In the genomic region with DNA sequence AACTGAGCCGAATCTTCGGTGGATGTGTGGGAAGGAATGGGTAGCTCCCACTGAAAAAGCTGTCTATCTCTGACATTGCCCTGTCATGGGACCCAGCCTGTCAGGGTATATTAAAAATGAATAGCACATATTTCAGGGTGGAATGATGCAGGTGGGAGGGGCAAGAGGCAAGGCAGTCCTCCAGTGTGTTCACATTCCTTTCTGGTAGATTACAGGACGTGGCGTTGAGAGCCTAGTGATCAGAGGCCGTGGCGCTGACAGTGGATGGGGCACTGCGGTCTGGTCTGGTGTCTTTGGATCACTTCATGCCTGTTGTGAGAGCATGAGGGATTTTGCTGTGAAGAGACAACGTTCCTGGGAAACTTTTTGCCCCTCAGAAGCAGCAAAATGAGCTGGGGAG, we compare ENCODE assay signal across 20 mouse cellular contexts.
DNase-seq lines count a peak whose midpoint lies in the region; ATAC-seq and TF ChIP-seq lines count a peak whose summit lies in the region.
"Had no signal": no experiment of that assay in that cellular context is flagged by ENCODE, and none has a peak within 500 bp of the region (broad histone marks: within the 10 kb centered on the region; RNA-seq: fewer than 3 reads in every experiment).

No protein-coding gene starts in this region.

- 26% methylated on average over 8 of the region's 8 CpGs for WGBS in heart, embryonic 15.5 days
- WGBS in heart, adult 2 months: 60% methylated on average over 8 of the region's 8 CpGs
- WGBS in embryonic facial prominence, embryonic 15.5 days: 49% methylated on average over 8 of the region's 8 CpGs
- 43% methylated on average over 8 of the region's 8 CpGs for WGBS in lung, embryonic 16.5 days

- peaks cover 55% of the 10 kb centered on the region for H3K4me1 ChIP-seq in heart, embryonic 15.5 days (replicated peaks)
- peaks cover 8% of the 10 kb centered on the region for H3K4me1 ChIP-seq in heart, adult 2 months (ENCODE audit: control insufficient read depth, insufficient read depth, low read length)
- H3K4me1 ChIP-seq in embryonic facial prominence, embryonic 15.5 days: peaks cover 60% of the 10 kb centered on the region
- H3K4me1 ChIP-seq in lung, embryonic 16.5 days (replicated peaks; ENCODE audit: control insufficient read depth, insufficient read depth, low read length): peaks cover 56% of the 10 kb centered on the region

- peak; percentile 74; the same call in 1 of the 2 replicates for ATAC-seq in heart, embryonic 15.5 days (replicated peaks; ENCODE audit: insufficient number of reproducible peaks, insufficient read depth, low FRiP score, low read depth)
- peak; percentile 33 for ATAC-seq in Patski
- no peak for ATAC-seq in embryonic facial prominence, embryonic 15.5 days (ENCODE audit: insufficient number of reproducible peaks, low FRiP score, low TSS enrichment, low read depth)
- 0 out of 2 replicates have a peak, but pooled peaks have one; percentile 24 for ATAC-seq in lung, embryonic 16.5 days (ENCODE audit: low read depth)
- ATAC-seq in megakaryocyte progenitor cell, adult 5-6 weeks (replicated peaks; ENCODE audit: poor library complexity): no peak
- ATAC-seq: forebrain, postnatal 0 days; intestine, embryonic 16.5 days; liver, postnatal 0 days had no signal

- no peak for TF ChIP-seq POLR2A in heart, adult 2 months (IDR thresholded peaks at IDR 0.05; ENCODE audit: insufficient read depth, low read depth, low read length)

- intact Hi-C loops in heart, adult 2 months (cut with DNase I): no loop called here

- no peaks in the 10 kb centered on the region for H3K36me3 ChIP-seq in heart, embryonic 15.5 days
- no peaks in the 10 kb centered on the region for H3K36me3 ChIP-seq in heart, adult 2 months (ENCODE audit: control insufficient read depth, insufficient read depth, low read length)
- peaks cover 5% of the 10 kb centered on the region; the same call in 1 of the 2 replicates for H3K36me3 ChIP-seq in embryonic facial prominence, embryonic 15.5 days
- H3K36me3 ChIP-seq in lung, embryonic 16.5 days (ENCODE audit: control insufficient read depth, insufficient read depth, low read length): peaks cover 6% of the 10 kb centered on the region; the same call in 1 of the 2 replicates
- H3K36me3 ChIP-seq: stomach, embryonic 15.5 days had no signal

- peak overlapping the region; percentile 66 for H3K27ac ChIP-seq in heart, embryonic 15.5 days
- no peak overlapping the region for H3K27ac ChIP-seq in heart, adult 2 months
- H3K27ac ChIP-seq in embryonic facial prominence, embryonic 15.5 days (replicated peaks): peak overlapping the region; percentile 11; the same call in 1 of the 2 replicates
- peak overlapping the region; percentile 18; the same call in 1 of the 2 replicates for H3K27ac ChIP-seq in lung, embryonic 16.5 days (ENCODE audit: low read length)
- H3K27ac ChIP-seq: gastrocnemius, adult 2 months; hindbrain, embryonic 15.5 days; limb, embryonic 15.5 days; midbrain, embryonic 10.5 days; stomach, embryonic 15.5 days had no signal

- 0 out of 2 replicates have a peak, but pooled peaks cover 2% of the 10 kb centered on the region for H3K79me2 ChIP-seq in heart, adult 2 months (replicated peaks; ENCODE audit: control insufficient read depth, insufficient read depth, low read length)

- POLR2A ChIA-PET in Patski (lab: Charles Lee): no interaction called here

- no peak overlapping the region for H3K9ac ChIP-seq in heart, embryonic 15.5 days
- no peak overlapping the region for H3K9ac ChIP-seq in heart, adult 2 months (ENCODE audit: low read depth, low read length)
- no peak overlapping the region for H3K9ac ChIP-seq in embryonic facial prominence, embryonic 15.5 days
- H3K9ac ChIP-seq in lung, embryonic 16.5 days (ENCODE audit: low read length): no peak overlapping the region
- H3K9ac ChIP-seq: forebrain, postnatal 0 days; hindbrain, embryonic 15.5 days; limb, embryonic 15.5 days; liver, postnatal 0 days; stomach, embryonic 15.5 days had no signal

- in situ Hi-C loops in Patski (cut with MboI; ENCODE audit: low pct_unique_long_range_greater_than_20kb): no loop called here

- TF ChIP-seq CTCF in heart, adult 2 months (IDR thresholded peaks at IDR 0.05): no peak
- TF ChIP-seq CTCF in Patski (IDR thresholded peaks at IDR 0.05): no peak

- TF ChIP-seq EP300 in heart, adult 2 months (IDR thresholded peaks at IDR 0.05; ENCODE audit: insufficient read depth, low read depth, low read length): no peak

- CTCF ChIA-PET in Patski (lab: Charles Lee): no interaction called here

- no peaks in the 10 kb centered on the region for H3K9me3 ChIP-seq in heart, embryonic 15.5 days (replicated peaks)
- no peaks in the 10 kb centered on the region for H3K9me3 ChIP-seq in embryonic facial prominence, embryonic 15.5 days (replicated peaks)
- no peaks in the 10 kb centered on the region for H3K9me3 ChIP-seq in lung, embryonic 16.5 days (ENCODE audit: control insufficient read depth, low read length)
- H3K9me3 ChIP-seq: hindbrain, embryonic 15.5 days; limb, embryonic 15.5 days; midbrain, embryonic 10.5 days; stomach, embryonic 15.5 days had no signal

- no peak overlapping the region for H3K4me3 ChIP-seq in heart, embryonic 15.5 days
- H3K4me3 ChIP-seq in heart, adult 2 months: no peak overlapping the region
- no peak overlapping the region for H3K4me3 ChIP-seq in embryonic facial prominence, embryonic 15.5 days (replicated peaks)
- no peak overlapping the region for H3K4me3 ChIP-seq in lung, embryonic 16.5 days (ENCODE audit: low read length)
- H3K4me3 ChIP-seq: gastrocnemius, adult 2 months; hindbrain, embryonic 15.5 days; limb, embryonic 15.5 days; midbrain, embryonic 10.5 days; stomach, embryonic 15.5 days had no signal

- peak overlapping the region; percentile 8; the same call in 1 of the 2 replicates for H3K4me2 ChIP-seq in heart, embryonic 15.5 days
- H3K4me2 ChIP-seq in embryonic facial prominence, embryonic 15.5 days (replicated peaks): no peak overlapping the region
- H3K4me2 ChIP-seq in lung, embryonic 16.5 days (ENCODE audit: low read depth, low read length): no peak overlapping the region
- H3K4me2 ChIP-seq: hindbrain, embryonic 15.5 days; limb, embryonic 15.5 days; stomach, embryonic 15.5 days had no signal

- H3K27me3 ChIP-seq in heart, embryonic 15.5 days: no peaks in the 10 kb centered on the region
- no peaks in the 10 kb centered on the region for H3K27me3 ChIP-seq in heart, adult 2 months (ENCODE audit: control insufficient read depth, insufficient read depth, low read length)
- H3K27me3 ChIP-seq in Patski: no peaks in the 10 kb centered on the region
- no peaks in the 10 kb centered on the region for H3K27me3 ChIP-seq in embryonic facial prominence, embryonic 15.5 days
- H3K27me3 ChIP-seq in lung, embryonic 16.5 days (ENCODE audit: control insufficient read depth, insufficient read depth, low read depth, low read length): no peaks in the 10 kb centered on the region
- H3K27me3 ChIP-seq: hindbrain, embryonic 15.5 days; limb, embryonic 15.5 days; stomach, embryonic 15.5 days had no signal

- no peak for DNase-seq in heart, adult 2 months
- no peak for DNase-seq in Patski (ENCODE audit: low read depth, low spot score)
- no peak for DNase-seq in adrenal gland, postnatal 4 days (ENCODE audit: low spot score in 2 of 2)
- DNase-seq: cerebellum, postnatal 14 days; embryo, embryonic 11 days; forebrain, postnatal 0 days; gastrocnemius, adult 2 months; kidney, postnatal 36 days; layer of hippocampus, adult 9-11 months; liver, postnatal 0 days; thymus, postnatal 14 days had no signal

Comparison
In these comparisons a context has a peak if more than half of its experiments do, and no peak if none do; other contexts are left out.
1. ATAC-seq: peak in heart, embryonic 15.5 days (single experiment), Patski (single experiment) and lung, embryonic 16.5 days (single experiment); none in embryonic facial prominence, embryonic 15.5 days (single experiment) and megakaryocyte progenitor cell, adult 5-6 weeks (single experiment).